Mouse (Mus musculus) erythroblast, embryonic 14.5 days (primary cell): ENCODE measurements around the gene Eng.

Experiments
- GATA1 ChIP-seq: IDR thresholded peaks from 2 replicates; pipeline ENCODE4 v1.6.1; 2012; ENCODE audit warnings: low read length, inconsistent platforms, mixed read lengths
- TAL1 ChIP-seq: IDR thresholded peaks from 3 replicates; pipeline ENCODE4 v1.6.1; 2012; ENCODE audit warnings: low read length, inconsistent platforms, mixed read lengths

- TF ChIP-seq TAL1 (no peak), GATA1 (no peak)
Measured at GRCm38 (mm10) chr2:32712934-32713817, 66.8 kb downstream of the Eng start, which contains the start of gene Cdk9.
